Mouse (Mus musculus) R1 (cell line): ENCODE measurements around the gene Shmt2.

Experiments
- DNase-seq: peaks from one replicate; pipeline ENCODE4 v3.0.0-alpha.2; 2018; ENCODE audit warnings: low read depth, low spot score

The Shmt2 gene

DNA sequence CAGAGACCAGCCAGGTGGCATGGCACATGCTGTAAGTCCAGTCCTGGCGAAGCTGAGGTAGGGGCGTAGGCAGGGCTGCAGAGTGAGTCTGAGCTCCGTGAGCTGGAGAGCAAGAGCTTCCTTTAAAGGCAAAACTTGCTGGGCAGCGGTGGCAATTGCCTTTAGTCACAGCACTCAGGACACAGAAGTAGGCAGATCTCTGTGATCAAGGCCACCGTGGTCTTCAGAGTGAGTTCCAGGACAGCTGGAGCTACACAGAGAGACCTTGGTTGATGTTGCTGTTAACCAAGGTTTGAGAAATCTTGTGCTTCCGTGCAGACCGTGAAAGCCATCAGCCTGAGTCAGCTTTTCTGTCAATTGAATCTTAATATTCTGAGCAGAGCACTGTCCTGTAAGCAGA, 44.9 kb downstream of the Shmt2 start:
- no peak for DNase-seq

DNA sequence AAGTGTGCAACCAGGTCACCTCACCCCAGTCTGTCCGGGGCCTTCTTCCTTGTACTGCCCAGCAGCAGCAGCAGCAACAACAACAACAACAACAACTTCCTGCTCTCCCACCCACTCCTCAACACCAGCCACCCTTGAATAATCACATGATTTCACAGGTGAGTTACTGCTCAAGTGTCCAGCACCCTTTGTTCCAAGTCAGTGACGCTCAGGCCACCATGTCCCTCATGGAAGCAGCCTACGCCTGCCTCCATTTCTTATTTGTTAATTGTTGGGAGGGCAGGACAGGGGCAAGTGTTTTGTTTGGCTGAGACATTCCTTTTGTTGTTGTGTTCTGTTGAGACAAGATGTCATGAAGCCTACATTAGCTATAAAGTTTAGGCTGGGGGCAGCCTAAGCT, 45.7 kb downstream of the Shmt2 start:
- DNase-seq = no peak

DNA sequence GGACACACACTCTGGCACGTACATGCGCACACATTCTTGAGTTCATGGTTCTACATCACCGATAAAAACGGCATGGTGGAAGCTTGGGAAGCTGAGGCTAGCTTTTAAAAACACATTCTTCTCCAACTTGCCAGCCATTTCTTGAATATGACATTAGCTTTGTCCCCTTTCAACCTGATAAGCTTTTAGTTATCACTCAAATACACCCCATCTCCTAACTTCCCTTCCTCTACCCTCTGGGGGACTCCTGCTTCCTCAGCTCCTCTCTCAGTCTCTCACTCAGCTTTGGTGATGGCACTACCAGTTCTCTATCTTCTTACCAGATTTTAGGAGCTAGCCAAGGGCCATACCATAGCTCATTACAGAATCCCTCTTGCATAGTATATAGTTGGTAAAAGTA, 47.1 kb downstream of the Shmt2 start:
- DNase-seq = no peak

DNA sequence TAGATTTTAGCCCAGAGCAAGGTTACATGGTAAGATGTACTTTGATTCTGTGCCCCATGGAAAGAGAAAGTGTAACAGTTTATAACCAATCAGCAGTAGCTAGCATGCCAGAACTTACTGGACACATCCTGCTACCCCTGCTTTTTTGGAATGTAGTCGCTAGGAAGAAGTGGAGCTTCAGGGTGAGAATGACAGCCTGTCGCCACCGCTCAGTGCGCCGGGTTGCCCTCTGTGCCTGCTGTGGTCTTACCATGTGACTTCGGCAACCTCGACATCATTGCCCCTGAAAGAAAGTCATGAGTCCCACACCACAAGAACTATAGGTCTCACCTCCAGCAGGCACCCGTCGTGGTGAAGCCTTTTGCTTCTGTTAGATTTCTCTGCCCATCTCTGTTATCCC, 49.5 kb downstream of the Shmt2 start:
- DNase-seq = no peak

DNA sequence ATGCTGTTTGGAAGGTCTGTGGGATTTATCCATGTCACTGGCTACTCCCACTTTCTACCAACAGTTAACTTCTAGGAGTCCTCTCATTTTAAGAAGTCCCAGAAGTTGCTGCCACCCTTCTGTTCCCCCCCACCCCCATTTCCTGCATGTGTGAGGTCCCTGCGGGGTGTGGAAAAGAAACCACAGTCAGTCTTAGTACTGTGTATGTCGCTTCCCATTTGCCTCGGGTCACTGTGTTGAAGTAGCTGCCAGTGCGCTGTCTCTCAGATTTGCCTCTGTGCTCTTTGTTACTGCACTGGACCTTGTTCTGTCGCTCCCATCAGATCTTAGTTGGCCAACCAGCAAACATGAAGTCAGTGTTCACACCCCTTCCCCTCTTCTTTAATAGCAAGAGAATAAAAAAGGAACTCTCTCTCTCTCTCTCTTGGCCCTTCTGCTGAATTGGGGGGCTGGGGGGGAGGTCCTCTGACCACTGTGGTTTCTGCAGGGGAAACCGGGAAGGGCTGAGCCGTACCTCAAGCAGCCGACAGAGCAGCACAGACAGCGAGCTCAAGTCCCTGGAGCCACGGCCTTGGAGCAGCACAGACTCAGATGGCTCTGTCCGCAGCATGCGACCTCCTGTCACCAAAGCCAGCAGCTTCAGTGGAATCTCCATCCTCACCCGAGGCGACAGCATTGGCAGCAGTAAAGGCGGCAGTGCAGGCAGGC, 50.8 kb downstream of the Shmt2 start:
- no peak for DNase-seq
